Mouse (Mus musculus): Measurements from ENCODE around the gene Cep162. TPM values are rescaled to one million over a fixed set of nuclear protein-coding genes. Genes with fewer than 3 reads are reported as not detected.

The Cep162 gene
- polyA plus RNA-seq, 1 experiment from 2014 or later: 6.4 TPM

DNA sequence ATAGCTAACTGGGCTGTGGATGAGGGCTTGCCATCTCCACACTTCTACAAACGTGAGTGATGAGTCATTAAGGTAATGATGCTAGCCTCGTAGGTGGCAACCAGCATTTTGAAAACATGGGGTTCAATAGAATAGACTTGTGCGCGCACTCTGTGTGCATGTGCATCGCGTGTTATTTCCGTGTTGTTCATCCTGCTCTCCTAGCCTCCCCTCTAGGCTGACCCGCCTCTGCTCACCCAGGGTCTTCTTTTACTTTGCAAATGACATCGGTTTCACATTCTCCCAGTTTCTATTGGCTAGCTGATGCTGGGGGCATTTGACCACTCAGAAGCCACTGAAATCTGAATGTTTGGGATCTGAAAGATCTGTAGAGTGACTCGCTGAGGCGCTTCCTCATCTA lies 109.7 kb downstream of the Cep162 start:
- Histone ChIP-seq H3K4me2 (ENCODE audit: low read length) (no peak overlapping the region), H3K27me3 (replicated peaks; ENCODE audit: control insufficient read depth, insufficient read depth, low read length) (peaks cover 36% of the 10 kb centered on the region), H3K36me3 (ENCODE audit: control insufficient read depth, insufficient read depth, low read length) (no peaks in the 10 kb centered on the region), H3K27ac (ENCODE audit: low read depth) (no peak overlapping the region), H3K9me3 (ENCODE audit: control insufficient read depth, low read length) (no peaks in the 10 kb centered on the region), H3K4me1 (replicated peaks; ENCODE audit: control insufficient read depth, insufficient read depth, low read length) (peaks cover 2% of the 10 kb centered on the region; the same call in 1 of the 2 replicates), H3K4me3 (ENCODE audit: low read depth, low read length) (no peak overlapping the region), H3K9ac (ENCODE audit: low read length) (no peak overlapping the region)
- 27% methylated on average over 11 of the region's 11 CpGs for WGBS
- DNase-seq (ENCODE audit: low spot score) (no peak), ATAC-seq (replicated peaks; ENCODE audit: low FRiP score, low TSS enrichment, low read depth) (no peak)

DNA sequence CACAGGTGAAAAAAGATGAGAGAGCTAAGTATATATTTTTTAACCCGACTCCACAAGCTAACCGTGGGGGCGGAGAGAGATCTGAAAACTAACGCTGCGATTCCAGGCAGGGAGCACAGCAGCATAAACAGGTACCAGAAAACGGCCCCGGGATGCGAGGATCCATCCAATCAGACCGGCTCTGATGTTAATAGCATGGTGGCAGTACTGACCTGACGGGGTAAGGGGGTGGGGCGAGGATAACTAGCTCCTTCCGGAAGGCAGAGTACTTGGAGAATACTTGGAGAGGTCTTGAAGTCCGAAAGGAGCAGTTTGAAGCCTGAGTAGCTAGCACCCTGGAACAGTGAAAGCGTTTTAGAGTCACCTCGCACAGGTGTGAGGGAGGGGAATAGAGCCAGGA lies 110.2 kb downstream of the Cep162 start:
- peak overlapping the region; percentile 26; the same call in 1 of the 2 replicates for H3K4me3 ChIP-seq (ENCODE audit: low read depth, low read length)
- H3K9ac ChIP-seq (ENCODE audit: low read length): no peak overlapping the region
- peak; percentile 56 for DNase-seq (ENCODE audit: low spot score)
- peaks cover 36% of the 10 kb centered on the region for H3K27me3 ChIP-seq (replicated peaks; ENCODE audit: control insufficient read depth, insufficient read depth, low read length)
- WGBS: 3% methylated on average over 15 of the region's 15 CpGs
- no peak for ATAC-seq (replicated peaks; ENCODE audit: low FRiP score, low TSS enrichment, low read depth)
- H3K27ac ChIP-seq (ENCODE audit: low read depth): no peak overlapping the region
- no peaks in the 10 kb centered on the region for H3K36me3 ChIP-seq (ENCODE audit: control insufficient read depth, insufficient read depth, low read length)
- H3K4me2 ChIP-seq (ENCODE audit: low read length): peak overlapping the region; percentile 47
- H3K9me3 ChIP-seq (ENCODE audit: control insufficient read depth, low read length): no peaks in the 10 kb centered on the region
- peaks cover 2% of the 10 kb centered on the region; the same call in 1 of the 2 replicates for H3K4me1 ChIP-seq (replicated peaks; ENCODE audit: control insufficient read depth, insufficient read depth, low read length)

DNA sequence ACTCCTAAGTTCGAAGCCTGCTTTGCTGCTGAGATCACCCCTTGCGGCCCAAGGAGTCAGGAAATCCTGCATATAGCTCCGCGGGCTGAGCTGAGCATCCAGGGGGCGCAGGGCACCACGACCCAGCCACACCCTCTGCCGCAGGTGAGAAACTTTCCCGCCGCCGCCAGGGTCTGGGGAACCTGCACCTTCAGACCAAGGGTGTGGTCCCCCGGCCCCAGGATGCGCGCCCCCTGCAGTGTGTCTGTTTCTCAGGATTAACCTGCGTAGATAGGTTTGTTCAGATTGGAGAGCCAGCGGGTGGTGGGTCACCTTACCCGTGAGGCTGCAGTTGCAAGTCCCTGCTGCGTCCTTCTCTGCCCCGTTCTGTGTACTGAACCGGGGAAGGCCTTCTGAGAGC lies 110.8 kb downstream of the Cep162 start:
- peak overlapping the region; percentile 26 for H3K4me3 ChIP-seq (ENCODE audit: low read depth, low read length)
- no peak overlapping the region for H3K9ac ChIP-seq (ENCODE audit: low read length)
- H3K36me3 ChIP-seq (ENCODE audit: control insufficient read depth, insufficient read depth, low read length): no peaks in the 10 kb centered on the region
- peaks cover 36% of the 10 kb centered on the region for H3K27me3 ChIP-seq (replicated peaks; ENCODE audit: control insufficient read depth, insufficient read depth, low read length)
- DNase-seq (ENCODE audit: low spot score) (peak; percentile 53), ATAC-seq (replicated peaks; ENCODE audit: low FRiP score, low TSS enrichment, low read depth) (peak; percentile 65)
- peak overlapping the region; percentile 47 for H3K4me2 ChIP-seq (ENCODE audit: low read length)
- H3K27ac ChIP-seq (ENCODE audit: low read depth): no peak overlapping the region
- no peaks in the 10 kb centered on the region for H3K9me3 ChIP-seq (ENCODE audit: control insufficient read depth, low read length)
- WGBS: 1% methylated on average over 19 of the region's 19 CpGs
- H3K4me1 ChIP-seq (replicated peaks; ENCODE audit: control insufficient read depth, insufficient read depth, low read length): peaks cover 2% of the 10 kb centered on the region; the same call in 1 of the 2 replicates

DNA sequence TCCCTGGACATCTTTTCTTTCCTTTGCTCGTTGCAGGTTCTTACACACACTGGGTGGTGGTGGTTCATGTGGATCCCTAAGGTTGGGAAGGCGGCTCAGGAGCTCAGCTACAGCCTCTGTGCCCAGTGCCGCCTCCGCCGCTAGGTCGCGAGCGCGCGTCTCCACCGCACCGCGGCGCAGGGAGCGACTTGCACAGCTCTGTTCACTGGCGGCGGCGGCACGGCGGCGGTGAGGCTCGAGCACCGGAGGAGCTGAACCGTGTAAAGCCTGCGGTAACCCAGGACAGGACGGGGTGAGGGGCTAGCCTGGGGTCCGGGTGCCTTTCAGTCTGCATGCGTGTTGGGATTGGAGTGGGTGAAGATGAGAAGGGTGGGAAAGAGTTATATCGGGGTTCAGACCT lies 111.2 kb downstream of the Cep162 start, which contains the start of gene Mrap2:
Gene Mrap2 (plus strand): TSS at position 201 of the 400 bp plus-strand sequence.
- Histone ChIP-seq H3K27ac (ENCODE audit: low read depth) (no peak within 1 kb of the TSS), H3K9ac (ENCODE audit: low read length) (no peak within 1 kb of the TSS), H3K4me2 (ENCODE audit: low read length) (peak within 1 kb of the TSS; percentile 47), H3K36me3 (ENCODE audit: control insufficient read depth, insufficient read depth, low read length) (no peaks in the 10 kb centered on the region), H3K9me3 (ENCODE audit: control insufficient read depth, low read length) (no peaks in the 10 kb centered on the region), H3K4me1 (replicated peaks; ENCODE audit: control insufficient read depth, insufficient read depth, low read length) (peaks cover 2% of the 10 kb centered on the region; the same call in 1 of the 2 replicates), H3K4me3 (ENCODE audit: low read depth, low read length) (peak within 1 kb of the TSS; percentile 26), H3K27me3 (replicated peaks; ENCODE audit: control insufficient read depth, insufficient read depth, low read length) (peaks cover 36% of the 10 kb centered on the region)
- DNase-seq (ENCODE audit: low spot score) (peak; percentile 77), ATAC-seq (replicated peaks; ENCODE audit: low FRiP score, low TSS enrichment, low read depth) (peak; percentile 77)
- 2% methylated on average over 29 of the region's 29 CpGs for WGBS

DNA sequence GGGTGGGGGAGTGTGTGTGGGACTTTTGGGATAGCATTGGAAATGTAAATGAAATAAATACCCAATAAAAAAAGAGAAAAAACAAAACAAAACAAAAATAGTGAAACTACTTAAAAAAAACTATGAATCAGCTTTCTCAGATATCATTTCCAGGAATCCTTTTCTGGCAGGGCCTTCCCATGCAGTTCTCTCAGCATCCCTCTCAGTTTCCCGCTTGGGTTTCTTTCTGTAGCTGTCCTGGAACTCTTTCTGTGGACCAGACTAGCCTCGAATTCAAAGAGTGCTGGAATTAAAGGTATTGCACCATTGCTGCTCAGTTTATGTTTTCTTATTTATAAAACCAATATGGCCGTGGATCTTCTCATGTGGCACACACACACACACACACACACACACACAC lies 112.3 kb downstream of the Cep162 start:
- 79% methylated on average over 3 of the region's 3 CpGs for whole genome bisulfite sequencing
- no peak for ATAC-seq (replicated peaks; ENCODE audit: low FRiP score, low TSS enrichment, low read depth)
- H3K9me3 ChIP-seq (ENCODE audit: control insufficient read depth, low read length): no peaks in the 10 kb centered on the region
- H3K36me3 ChIP-seq (ENCODE audit: control insufficient read depth, insufficient read depth, low read length): no peaks in the 10 kb centered on the region
- no peak overlapping the region for H3K27ac ChIP-seq (ENCODE audit: low read depth)
- no peak for DNase-seq (ENCODE audit: low spot score)
- H3K27me3 ChIP-seq (replicated peaks; ENCODE audit: control insufficient read depth, insufficient read depth, low read length): peaks cover 36% of the 10 kb centered on the region
- peaks cover 2% of the 10 kb centered on the region; the same call in 1 of the 2 replicates for H3K4me1 ChIP-seq (replicated peaks; ENCODE audit: control insufficient read depth, insufficient read depth, low read length)
- H3K9ac ChIP-seq (ENCODE audit: low read length): no peak overlapping the region
- H3K4me2 ChIP-seq (ENCODE audit: low read length): no peak overlapping the region
- no peak overlapping the region for H3K4me3 ChIP-seq (ENCODE audit: low read depth, low read length)

Other genes starting within 250 kb of the Cep162 start
- 0.35 TPM in 1 of 2 replicates, not detected in the other for gene Ripply2, start 240.0 kb downstream of the Cep162 start, polyA plus RNA-seq (2014; fragmentation: Nextera tagmentation; extraction: Ambion mirVana)
- gene Cyb5r4, start 233.5 kb downstream of the Cep162 start, polyA plus RNA-seq (2014; fragmentation: Nextera tagmentation; extraction: Ambion mirVana): 49.7 and 52.9 TPM in 2 replicates
- gene Mrap2, start 111.2 kb downstream of the Cep162 start, polyA plus RNA-seq (2014; fragmentation: Nextera tagmentation; extraction: Ambion mirVana): 0.12 and 0.17 TPM in 2 replicates

Data from intestine, embryonic 14.5 days (tissue).